26 mouse cellular contexts compared by ENCODE assay signal in genomic region chr11:40074317-40074716, GRCm38 (mm10).
"Had no signal": no experiment of that assay in that cellular context is flagged by ENCODE, and none has a peak within 500 bp of the region (broad histone marks: within the 10 kb centered on the region; RNA-seq: fewer than 3 reads in every experiment).

No protein-coding gene starts in this region.

- H3K4me3 ChIP-seq: gastrocnemius, adult 2 months; heart, embryonic 10.5 days; heart, embryonic 13.5 days; heart, embryonic 15.5 days; hindbrain, embryonic 12.5 days; hindbrain, embryonic 15.5 days; kidney, embryonic 15.5 days; limb, embryonic 13.5 days; limb, embryonic 15.5 days; liver, embryonic 12.5 days had no signal

- H3K36me3 ChIP-seq: heart, embryonic 10.5 days; heart, embryonic 13.5 days; heart, embryonic 15.5 days; hindbrain, embryonic 12.5 days; hindbrain, embryonic 15.5 days; kidney, embryonic 15.5 days; limb, embryonic 13.5 days; limb, embryonic 15.5 days; liver, embryonic 12.5 days had no signal

- H3K27ac ChIP-seq: gastrocnemius, adult 2 months; heart, embryonic 10.5 days; heart, embryonic 13.5 days; heart, embryonic 15.5 days; hindbrain, embryonic 12.5 days; hindbrain, embryonic 15.5 days; hindbrain, postnatal 0 days; kidney, embryonic 15.5 days; kidney, postnatal 0 days; limb, embryonic 13.5 days; limb, embryonic 15.5 days; liver, embryonic 12.5 days had no signal

- ATAC-seq: hindbrain, postnatal 0 days; intestine, embryonic 16.5 days; liver, embryonic 12.5 days had no signal

- H3K9me3 ChIP-seq: heart, embryonic 10.5 days; heart, embryonic 13.5 days; heart, embryonic 15.5 days; hindbrain, embryonic 12.5 days; hindbrain, embryonic 15.5 days; kidney, embryonic 15.5 days; limb, embryonic 13.5 days; limb, embryonic 15.5 days; liver, embryonic 12.5 days had no signal

- H3K4me1 ChIP-seq: heart, embryonic 10.5 days; heart, embryonic 13.5 days; heart, embryonic 15.5 days; hindbrain, embryonic 12.5 days; hindbrain, embryonic 15.5 days; kidney, embryonic 15.5 days; limb, embryonic 13.5 days; limb, embryonic 15.5 days; liver, embryonic 12.5 days had no signal

- H3K9ac ChIP-seq: heart, embryonic 13.5 days; heart, embryonic 15.5 days; hindbrain, embryonic 12.5 days; hindbrain, embryonic 15.5 days; kidney, embryonic 15.5 days; limb, embryonic 13.5 days; limb, embryonic 15.5 days; liver, embryonic 12.5 days had no signal

- H3K4me2 ChIP-seq: heart, embryonic 13.5 days; heart, embryonic 15.5 days; hindbrain, embryonic 12.5 days; hindbrain, embryonic 15.5 days; kidney, embryonic 15.5 days; limb, embryonic 13.5 days; limb, embryonic 15.5 days; liver, embryonic 12.5 days had no signal

- H3K27me3 ChIP-seq: heart, embryonic 13.5 days; heart, embryonic 15.5 days; hindbrain, embryonic 12.5 days; hindbrain, embryonic 15.5 days; kidney, embryonic 15.5 days; limb, embryonic 13.5 days; limb, embryonic 15.5 days; liver, embryonic 12.5 days had no signal

- DNase-seq: gastrocnemius, adult 2 months; gastrocnemius, postnatal 10 days; gastrocnemius, postnatal 25 days; heart, adult 18-20 months; heart, postnatal 14 days; heart, postnatal 36 days; kidney, adult 11 months; kidney, adult 2 months; kidney, adult 9 months; kidney, postnatal 14 days; kidney, postnatal 36 days; layer of hippocampus, adult 9-11 months; layer of hippocampus, postnatal 36 days; left cerebral cortex, postnatal 4 days had no signal
